Mouse (Mus musculus) spleen, adult 12 weeks (tissue): ENCODE measurements around the gene Slc25a18.

Source experiments
- DNase-seq: peaks from one replicate; pipeline ENCODE4 v3.0.0; 2022; ENCODE audit warnings: low spot score

The Slc25a18 gene

DNA sequence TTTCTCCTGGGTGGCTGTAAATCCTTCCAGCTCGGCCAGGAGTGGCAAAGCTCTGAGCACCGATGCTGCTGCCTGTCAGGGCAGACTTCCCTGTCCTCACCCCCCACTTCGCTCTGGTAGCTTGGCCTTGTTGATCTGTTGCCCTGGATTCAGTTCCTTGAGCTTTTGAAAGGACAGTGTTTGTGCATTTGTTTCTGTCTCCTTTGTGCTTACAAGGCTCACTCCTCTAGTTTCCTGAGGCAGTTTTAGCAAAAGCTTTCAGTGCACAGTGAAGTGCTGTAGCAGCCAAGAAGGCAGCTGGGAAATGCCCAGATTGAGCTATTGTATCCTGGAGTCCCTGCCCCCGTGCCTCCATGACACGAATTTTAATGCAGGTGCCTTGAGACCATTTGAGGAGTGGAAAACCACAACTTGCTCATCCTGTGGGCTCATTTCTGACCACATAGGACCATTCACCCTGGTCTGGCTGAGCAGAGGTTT is at the start of gene Slc25a18:
TSS of gene Slc25a18 (plus strand) at position 430 of the 480 bp plus-strand sequence.
- DNase-seq = no peak

DNA sequence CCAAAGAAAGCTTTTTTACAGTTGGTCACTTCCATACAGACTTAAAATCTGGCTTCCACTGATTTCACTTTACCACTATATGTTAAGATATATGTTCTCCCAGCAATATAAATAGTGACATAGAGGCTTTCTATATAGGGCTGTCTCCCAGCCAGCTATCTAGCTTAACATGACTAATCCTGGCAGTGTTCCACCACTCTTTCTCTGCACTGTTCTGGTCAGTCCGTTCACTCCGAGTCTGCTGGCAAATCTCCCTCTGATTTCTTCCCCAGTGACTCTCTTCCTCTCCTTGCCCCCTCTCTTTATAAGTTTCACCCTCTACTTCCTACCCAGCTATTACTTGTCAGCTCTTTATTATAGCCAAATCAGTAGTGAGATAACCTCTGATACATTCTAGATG is 47.4 kb upstream of the Slc25a18 start:
- no peak for DNase-seq

DNA sequence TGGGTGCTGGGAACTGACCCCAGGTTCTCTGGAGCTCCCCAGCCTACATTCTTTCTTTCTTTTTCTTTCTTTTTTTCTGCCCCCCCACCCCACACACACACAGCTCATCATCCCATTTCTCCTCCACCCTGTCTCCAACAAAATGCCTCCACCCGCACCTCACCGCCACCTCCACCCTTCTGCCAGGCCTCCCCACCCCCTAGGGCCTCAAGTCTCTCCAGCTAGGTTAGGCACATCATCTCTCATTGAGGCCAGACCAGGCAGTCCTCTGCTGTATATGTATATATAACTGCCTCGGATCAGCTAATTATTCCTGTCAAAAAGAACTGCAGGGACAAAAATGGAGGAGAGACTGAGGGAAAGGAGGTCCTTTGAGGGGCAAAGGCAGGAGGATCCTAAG is 37.4 kb upstream of the Slc25a18 start:
- no peak for DNase-seq

DNA sequence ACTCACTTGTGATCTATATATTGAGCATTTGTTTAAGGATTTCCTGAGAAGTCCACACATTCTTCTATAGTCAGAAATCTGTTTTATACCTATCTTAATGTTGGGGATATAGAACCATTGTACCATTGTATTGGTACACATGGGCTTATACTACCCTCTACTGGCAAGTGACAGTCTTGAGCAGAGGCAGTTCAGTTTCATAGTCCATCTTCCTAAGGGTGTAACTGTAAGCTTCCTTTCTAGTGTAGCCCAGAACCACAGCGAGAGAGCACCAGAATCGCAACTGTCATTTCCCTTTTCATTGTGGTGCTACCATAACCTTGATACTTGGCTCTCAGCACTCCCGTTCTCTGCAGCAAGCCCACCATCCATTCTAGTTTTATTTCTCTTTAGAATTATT is 36.8 kb upstream of the Slc25a18 start:
- no peak for DNase-seq

DNA sequence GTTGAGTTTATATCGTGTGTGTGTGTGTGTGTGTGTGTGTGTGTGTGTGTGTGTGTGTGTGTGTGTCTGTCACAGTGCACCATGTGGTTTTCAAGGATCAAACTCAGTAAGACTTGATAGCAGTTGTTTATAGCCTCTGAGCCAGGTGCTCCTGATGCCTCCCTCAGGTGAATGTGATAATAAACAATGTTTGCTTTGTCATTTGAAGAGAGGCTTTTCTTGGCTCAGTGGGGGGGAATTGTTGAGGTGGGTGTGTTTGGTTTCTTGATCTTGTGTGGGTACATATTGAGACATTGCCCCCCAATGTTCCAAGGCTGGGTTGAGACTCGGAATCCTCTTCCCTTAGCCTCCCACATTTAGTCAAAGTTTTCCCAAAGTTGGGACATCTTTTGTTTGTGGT is 30.2 kb upstream of the Slc25a18 start:
- no peak for DNase-seq

DNA sequence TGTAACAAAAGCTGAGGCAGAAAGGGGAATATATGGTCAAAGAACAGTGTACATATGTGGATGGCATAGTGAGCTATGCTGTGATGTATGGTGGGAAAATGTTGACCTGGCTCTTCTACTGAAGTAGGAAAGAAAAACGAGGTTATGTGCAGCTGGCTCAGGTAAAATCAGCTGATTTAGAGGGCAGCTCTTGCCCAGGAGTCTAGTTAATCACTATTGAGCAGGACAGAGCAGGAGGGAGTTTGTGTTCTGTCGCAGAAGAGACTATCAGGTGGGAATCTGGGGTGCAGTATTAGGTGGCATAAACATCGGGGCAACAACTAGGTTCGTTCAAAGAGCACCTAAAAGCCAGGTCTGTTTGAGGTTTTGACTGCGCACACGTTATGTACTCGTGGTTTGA is 29.1 kb upstream of the Slc25a18 start:
- DNase-seq = no peak

DNA sequence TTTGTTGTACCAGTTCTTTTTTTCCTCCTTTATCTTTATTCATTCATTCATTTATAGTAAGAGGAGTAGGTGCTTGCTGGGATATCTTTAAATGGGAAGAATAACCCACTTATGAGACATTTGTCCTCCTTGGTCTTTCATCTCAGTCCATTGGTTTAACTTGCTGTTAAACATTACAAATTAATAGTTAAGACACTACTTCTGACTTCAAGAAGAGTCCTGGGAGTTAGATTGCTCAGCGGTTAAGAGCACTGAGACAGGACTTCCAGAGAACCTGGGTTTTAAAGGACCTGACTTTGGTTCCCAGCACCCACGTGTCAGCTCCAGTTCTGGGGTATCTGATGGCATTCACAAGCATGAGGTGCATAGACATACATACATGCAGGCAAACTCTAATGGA is 27.0 kb upstream of the Slc25a18 start:
- DNase-seq = no peak

DNA sequence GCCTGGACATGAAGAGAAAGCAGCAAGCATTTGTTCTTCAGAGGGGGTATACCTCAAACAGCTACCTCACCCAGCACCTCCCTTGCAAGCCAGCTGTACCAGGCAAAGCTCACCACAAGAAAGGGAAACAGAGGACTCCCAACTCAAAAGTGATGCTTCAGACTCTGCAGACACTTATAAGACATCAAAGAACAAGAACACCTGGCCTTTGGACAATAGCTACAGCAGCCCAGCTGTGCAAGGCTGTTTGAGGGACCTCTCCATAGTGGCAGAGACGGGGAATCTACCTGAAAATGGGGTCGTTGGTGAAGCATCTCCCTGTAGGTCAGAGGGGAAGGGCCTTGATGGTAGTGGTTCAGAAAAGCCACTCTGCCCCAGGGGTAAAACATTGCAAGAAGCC is 12.2 kb upstream of the Slc25a18 start:
- DNase-seq = no peak

DNA sequence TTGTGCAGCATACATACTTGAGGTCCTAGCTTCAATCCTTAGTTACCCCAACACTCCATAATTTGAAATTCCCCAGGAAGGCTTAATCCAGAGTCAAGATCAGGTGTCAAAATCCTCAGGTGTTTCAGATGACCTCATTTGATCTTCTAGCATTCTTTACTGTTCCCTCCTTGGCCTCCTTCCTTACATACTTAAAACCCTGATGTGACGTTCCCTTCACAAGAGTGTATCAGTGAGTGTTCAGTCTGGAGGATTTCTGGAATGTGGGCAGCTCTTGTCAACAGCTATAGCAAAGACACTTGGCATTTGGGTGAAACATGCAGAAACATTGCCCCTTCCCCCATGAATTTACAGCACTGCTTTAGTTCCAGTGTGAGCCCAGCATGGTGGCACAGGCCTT is 3.4 kb upstream of the Slc25a18 start:
- no peak for DNase-seq

DNA sequence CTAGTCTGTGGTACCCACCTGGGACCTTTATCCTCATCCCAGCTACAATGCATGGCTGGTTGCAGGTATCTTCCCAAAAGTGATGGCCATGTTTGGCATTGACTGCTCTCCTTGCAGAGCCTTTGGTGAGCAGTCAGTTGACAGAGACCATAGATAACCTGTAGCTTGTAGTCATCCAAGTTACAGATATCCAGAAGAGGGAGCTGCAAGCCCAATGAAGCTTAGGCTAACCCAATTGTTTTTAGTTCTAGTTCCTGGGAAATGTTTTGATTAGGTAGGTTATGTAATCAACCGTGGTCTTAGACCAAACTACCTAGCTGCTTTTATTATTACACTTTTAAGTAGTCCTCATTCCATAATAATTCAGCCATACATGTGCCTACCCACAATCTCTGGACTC is 2.0 kb upstream of the Slc25a18 start:
- no peak for DNase-seq

DNA sequence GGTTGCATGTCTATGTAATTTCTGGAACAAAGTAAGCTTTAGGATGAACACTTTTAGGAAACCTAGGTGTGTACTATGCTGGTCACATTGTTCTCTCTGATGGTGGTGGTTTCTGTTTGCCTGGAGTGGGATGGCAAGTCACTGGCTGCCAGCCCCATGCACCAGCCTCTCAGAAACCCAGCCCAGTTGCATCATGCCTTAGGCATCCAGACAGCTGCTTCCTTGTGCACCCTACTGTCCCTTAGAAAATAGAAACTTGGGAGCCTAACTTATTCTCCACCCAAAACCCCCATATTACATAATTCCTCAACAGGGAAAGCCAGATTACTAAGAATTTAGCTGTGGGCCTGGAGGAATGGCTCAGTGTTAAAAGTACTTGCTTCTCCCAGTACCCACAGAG is 1.4 kb upstream of the Slc25a18 start:
- no peak for DNase-seq

DNA sequence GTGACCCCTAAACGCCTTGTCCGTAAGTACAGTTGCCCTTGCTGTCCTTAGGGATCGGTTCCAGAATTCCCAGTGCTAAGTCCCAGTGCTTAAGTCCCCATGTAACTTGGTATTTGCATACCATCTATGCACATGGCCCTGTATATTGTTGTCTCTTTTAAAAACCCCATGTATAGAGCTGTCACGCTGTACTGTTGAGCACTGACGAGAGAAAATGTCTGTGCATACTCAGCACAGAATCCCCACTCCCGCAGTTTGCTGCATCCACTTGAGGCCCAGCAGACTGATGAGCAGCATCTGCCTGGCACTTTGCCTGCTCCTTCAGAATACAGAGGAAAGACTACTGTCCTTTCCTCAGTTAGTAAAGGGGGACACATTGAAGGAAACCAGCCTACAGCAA is 385 bp downstream of the Slc25a18 start:
- DNase-seq = no peak

DNA sequence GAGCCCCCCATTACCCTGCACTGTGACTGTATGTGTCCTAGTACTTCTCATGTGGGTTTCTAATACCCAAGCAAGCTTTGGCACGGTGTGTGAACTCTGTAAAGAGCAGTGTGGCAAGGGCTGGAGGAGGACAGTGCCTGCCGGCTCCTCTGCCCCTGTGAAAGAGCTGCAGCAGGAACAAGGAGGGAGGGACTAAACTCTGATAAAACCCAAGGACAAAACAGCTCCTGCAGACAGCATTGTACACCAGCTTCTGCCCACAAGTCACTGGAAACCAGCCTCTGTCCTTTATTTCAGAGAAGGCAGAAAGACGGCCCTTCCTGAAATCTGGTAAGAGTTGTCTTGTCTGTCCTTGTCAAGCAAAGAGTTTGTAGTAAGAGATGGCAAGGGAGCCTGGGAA is 2.9 kb downstream of the Slc25a18 start:
- DNase-seq = no peak

DNA sequence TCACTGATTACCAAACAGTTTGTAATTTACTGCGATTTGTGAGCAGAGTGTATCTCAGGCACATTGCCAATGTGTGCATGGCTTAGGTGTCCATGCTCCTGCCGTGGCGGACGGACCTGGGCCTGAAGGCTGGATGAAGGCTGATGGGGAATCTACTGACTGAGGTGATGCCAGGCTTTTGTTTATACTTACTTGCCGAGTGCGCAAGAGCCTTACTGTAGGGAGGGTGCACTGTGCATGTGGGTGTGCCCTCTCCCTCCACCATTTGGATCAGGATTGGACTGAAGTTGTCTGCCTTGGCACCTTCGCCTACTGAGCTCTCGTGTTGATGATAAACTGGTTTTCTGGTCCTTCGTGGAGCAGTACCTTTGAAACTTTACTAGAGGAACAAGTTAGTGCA is 4.2 kb downstream of the Slc25a18 start:
- DNase-seq = no peak

DNA sequence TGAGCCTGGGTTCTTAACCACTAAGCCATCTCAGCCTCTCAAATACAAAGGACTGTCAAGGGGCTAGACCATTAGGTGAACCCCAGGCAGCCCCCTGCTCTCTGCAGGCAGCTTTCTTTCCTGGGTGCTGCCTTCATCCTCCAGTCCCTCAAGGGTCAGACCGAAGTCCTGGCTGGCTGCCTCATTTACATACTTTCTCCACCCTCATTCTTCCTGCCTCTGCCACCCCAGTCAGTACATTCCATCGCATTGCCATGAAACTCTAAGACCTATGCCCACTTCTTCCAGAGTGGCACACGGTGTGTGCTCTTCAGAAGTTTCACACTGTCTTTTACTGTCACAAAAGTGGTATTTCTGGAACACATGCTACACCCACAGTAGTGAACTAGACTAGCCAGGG is 4.8 kb downstream of the Slc25a18 start:
- no peak for DNase-seq

DNA sequence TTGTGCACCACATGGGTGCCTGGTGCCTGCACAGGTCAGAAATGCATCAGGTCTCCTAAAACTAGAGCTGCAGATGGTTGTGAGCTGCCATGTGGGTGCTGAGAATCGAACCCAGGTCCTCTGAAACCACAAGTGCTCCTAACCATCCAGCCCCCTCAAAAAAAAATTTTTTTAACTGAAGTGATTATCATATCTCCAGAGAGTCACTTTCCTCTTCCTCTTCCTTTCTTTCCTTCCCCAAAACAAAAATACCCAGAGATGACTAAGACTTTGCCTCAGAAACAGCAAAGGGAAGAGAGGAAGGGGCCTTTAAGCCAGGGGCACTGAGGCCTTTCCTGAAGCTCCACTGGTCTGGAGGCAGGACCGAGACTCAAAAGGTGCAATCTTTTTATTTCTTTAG is 9.6 kb downstream of the Slc25a18 start:
- no peak for DNase-seq

DNA sequence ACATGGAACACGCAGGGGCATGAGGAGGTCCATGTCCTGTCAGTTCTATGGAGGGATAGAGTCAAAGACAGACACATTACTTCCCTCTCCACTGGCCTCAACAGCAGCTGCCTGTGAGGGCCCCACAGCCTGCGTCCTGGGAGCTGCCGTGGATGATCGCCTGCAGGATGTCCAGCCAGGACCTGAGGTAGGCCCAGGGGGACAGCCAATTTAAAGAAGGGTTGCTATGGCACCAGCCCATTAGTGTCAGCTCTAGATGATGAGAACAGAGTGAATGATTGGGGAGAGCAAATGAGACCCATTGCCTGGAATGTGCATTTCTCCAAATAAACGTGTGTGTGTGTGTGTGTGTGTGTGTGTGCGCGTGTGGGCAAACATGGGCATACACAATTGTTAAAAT is 11.0 kb downstream of the Slc25a18 start:
- no peak for DNase-seq

DNA sequence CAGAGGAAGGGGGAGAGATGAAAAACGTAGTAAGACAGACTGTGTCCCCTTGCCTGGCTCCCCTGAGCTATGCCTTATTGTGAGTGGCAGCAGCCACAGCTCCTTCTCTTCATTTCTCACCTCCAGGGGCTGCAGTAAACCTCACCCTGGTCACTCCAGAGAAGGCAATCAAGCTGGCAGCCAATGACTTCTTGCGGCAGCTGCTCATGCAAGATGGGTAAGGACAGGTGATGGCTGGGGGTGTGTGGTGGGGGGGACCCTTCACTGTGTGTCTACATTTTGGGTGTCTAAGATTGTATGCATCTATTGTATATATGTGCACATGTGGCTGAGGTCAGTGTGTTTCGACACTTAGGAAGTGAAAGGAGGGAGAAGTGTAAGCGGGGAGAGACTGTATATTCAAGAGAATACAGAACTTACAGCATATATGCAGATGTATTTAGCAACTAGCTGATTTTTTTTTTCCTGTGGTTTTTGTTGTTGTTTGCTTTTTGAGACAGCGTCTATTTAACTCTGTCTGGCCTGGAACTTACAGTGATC is 14.8 kb downstream of the Slc25a18 start:
- DNase-seq = no peak

DNA sequence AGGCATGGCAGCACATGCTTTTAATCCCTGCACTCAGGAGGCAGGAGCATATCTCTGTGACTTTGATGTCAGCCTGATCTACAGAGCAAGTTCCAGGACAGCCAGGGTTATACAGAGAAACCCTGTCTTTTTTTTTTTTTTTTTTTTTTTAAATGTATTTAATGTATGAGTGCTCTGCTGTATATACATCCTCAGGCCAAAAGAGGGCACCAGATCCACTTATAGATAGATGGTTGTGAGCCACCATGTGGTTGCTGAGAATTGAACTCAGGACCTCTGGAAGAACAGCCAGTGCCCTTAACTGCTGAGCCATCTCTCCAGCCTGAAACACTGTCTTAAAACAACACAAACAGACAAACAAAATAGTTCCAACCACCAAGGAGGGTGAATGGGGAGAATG is 15.5 kb downstream of the Slc25a18 start:
- no peak for DNase-seq

DNA sequence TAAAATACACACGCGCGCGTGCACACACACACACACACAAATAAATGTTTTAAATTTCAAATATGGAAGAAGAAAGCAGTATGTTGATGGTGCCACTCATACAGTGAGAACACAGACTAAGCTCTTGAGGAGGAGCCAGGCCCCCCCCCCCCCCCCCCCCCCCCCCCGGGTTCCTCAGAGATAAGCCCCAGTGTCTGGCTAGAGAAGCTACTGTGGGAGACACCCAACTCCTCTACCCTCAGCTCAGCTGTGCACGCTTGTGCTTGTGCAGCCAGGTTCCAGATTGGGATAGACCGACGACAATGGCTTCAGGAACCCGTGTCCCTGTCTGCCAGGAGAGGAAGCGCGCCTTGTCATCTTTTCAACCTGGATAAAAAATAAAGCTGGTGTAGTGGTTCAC is 16.8 kb downstream of the Slc25a18 start:
- DNase-seq = no peak

DNA sequence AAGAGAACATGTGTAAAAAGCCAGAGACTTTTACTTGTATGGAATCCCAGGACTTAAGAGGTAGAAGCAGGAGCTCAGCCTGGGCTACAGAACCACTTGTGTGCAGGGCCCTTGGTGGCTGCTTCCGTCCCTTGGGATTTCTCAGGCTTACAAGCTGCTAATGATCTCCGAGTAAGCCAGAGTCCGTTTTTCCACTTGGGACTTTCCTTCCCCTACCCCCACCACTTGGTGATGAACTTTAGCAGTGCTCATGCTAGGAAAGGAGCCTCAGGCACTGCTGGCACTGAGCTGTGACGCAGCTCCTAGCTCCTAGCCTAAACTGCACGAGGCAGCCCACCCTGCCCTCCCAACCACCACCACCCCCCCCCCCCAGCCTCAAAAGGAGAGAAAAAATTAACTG is 17.3 kb downstream of the Slc25a18 start:
- no peak for DNase-seq

DNA sequence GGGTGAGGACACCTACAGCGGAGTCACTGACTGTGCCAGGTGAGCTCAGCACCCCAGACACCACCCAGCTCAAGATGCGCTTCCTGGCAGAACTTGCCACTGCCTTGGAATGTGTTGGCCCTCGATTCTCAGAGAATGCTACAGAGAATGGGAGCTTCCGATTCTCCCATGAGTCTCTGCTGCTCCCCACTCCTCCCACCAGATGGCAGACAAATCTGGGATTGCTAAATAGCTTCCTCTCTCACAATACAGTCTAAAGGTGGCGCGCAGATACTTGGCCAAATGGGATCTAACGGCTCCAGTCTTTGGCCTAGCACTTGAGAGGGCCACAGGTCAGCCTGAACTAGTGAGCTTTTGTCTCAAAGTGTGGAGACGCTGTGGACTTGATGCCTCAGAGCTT is 19.6 kb downstream of the Slc25a18 start:
- no peak for DNase-seq

DNA sequence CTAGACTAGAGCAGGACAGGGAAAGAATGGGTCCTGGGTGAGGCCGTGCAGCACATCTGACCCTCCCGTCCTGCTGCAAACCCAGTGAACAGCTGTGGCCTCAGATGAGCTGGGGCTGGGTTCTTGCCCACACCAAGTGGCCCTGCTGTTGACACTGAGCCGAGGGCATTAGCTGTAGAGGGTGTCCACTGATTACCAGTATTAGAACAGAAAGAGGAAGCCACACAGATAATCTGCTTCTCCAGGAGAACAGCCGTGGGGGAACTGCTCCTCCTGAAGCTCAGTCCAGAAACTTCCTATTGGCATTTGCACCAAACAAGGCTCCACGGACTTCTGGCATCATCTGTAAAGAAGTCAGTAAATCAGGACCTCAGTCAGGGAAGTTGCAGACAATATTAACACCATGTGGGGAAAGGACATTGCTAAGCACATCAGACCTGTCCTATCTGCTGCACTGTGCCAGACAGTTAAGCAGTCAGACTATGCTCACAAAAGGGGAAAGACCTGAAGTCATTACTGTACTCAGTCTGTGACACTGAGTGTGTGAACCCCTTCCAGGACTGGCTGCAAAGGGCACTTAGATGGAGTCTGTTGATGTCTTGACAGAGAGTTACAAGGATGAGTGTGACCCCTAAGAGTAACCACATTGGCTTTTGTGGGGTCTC is 22.2 kb downstream of the Slc25a18 start:
- DNase-seq = no peak

DNA sequence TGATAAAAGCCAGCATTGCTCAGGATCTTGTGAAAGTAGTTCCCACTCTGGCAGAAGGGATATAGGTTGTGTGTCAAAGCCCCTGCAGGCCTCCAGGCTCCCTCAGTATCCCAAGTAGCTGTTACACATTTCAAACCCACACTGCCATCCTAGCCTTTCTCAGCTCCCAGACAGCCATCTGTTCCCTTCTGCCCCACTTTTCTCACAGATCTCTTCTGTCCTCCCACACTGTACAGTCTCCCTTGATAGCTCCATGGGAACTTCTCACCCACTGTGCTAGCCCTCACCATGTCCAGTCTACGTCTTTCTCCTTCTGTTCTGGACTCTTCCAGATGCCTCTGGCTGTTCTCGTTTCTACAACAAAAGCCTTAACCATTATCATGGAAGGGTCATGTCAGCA is 22.7 kb downstream of the Slc25a18 start:
- no peak for DNase-seq
